Mouse (Mus musculus) olfactory bulb, adult 2 months (tissue): ENCODE measurements at regions not wholly inside any gene's neighbourhood (a gene's known extent, or its start where the extent isn't known, plus 50 kb on each side); places are given as distances from the start of the nearest gene placed in this dataset.

Experiments
- CTCF ChIP-seq: fragments of 200-500 bp; IDR thresholded peaks from 2 replicates; pipeline ENCODE4 v1.5.1; 2012; ENCODE audit warnings: low read depth, mild to moderate bottlenecking, low read length, moderate library complexity; ENCODE audit not compliant: insufficient read depth
- POLR2A ChIP-seq: fragments of 200-500 bp; IDR thresholded peaks from 2 replicates; pipeline ENCODE4 v1.6.1; 2012; ENCODE audit warnings: mild to moderate bottlenecking, low read depth, low read length, moderate library complexity; ENCODE audit not compliant: insufficient read depth

GRCm38 (mm10) chr12:112318461-112318860 is 170.8 kb upstream of the A530016L24Rik start:
- TF ChIP-seq POLR2A (no peak), CTCF (no peak)
